Comparison of ENCODE assay signal across 25 mouse cellular contexts in the genomic region with DNA sequence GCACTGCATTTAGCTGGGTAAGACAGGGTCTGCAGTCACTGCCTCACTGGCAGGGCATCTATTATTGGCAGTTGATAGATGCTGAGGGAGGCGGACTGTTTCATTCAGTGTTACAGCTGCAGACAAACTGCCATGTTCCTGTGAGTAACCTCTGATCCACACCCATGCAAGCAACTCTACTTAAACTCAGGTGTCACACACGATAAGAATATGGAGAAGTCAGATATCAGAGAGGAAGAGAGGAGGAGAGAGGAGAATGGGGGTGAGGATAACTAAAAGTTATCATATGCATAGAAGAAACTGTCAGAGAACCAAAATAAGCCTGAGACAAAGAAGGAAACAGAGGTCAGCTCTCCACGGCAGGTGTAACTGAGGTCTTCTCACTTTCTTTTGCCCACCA. TPM values are rescaled to one million over a fixed set of nuclear protein-coding genes. Genes with fewer than 3 reads are reported as not detected.
"Had no signal": no experiment of that assay in that cellular context is flagged by ENCODE, and none has a peak within 500 bp of the region (broad histone marks: within the 10 kb centered on the region; RNA-seq: fewer than 3 reads in every experiment).

No protein-coding gene starts in this region.

- H3K27ac ChIP-seq: neural tube, embryonic 12.5 days; neural tube, embryonic 13.5 days; neural tube, embryonic 15.5 days; stomach, embryonic 15.5 days; stomach, postnatal 0 days had no signal

- H3K27me3 ChIP-seq: neural tube, embryonic 12.5 days; neural tube, embryonic 13.5 days; neural tube, embryonic 15.5 days; stomach, embryonic 15.5 days had no signal

- H3K9ac ChIP-seq: neural tube, embryonic 12.5 days; neural tube, embryonic 13.5 days; neural tube, embryonic 15.5 days; stomach, embryonic 15.5 days had no signal

- H3K36me3 ChIP-seq: neural tube, embryonic 12.5 days; neural tube, embryonic 13.5 days; neural tube, embryonic 15.5 days; stomach, embryonic 15.5 days had no signal

- DNase-seq: retina, postnatal 1 day; right cerebral cortex, adult 18-20 months; right cerebral cortex, postnatal 14 days; right cerebral cortex, postnatal 25 days; right cerebral cortex, postnatal 4 days; spleen, adult 18-20 months; thymus, adult 18-20 months; thymus, adult 2 months; thymus, postnatal 14 days; thymus, postnatal 25 days; thymus, postnatal 36 days; thymus, postnatal 4 days had no signal

- H3K4me1 ChIP-seq: neural tube, embryonic 12.5 days; neural tube, embryonic 13.5 days; neural tube, embryonic 15.5 days; stomach, embryonic 15.5 days had no signal

- H3K9me3 ChIP-seq: neural tube, embryonic 12.5 days; neural tube, embryonic 13.5 days; neural tube, embryonic 15.5 days; stomach, embryonic 15.5 days had no signal

- H3K4me3 ChIP-seq: neural tube, embryonic 12.5 days; neural tube, embryonic 13.5 days; neural tube, embryonic 15.5 days; stomach, embryonic 15.5 days had no signal

RNA-seq across cellular contexts. Expression of a gene that starts 37.5 kb away (rescaled TPM):
- total RNA-seq: neutrophil, adult 5-6 weeks had no signal
- polyA plus RNA-seq: neural tube, embryonic 12.5 days; neural tube, embryonic 13.5 days; neural tube, embryonic 14.5 days; neural tube, embryonic 15.5 days; small intestine, adult 2 months; spleen, adult 2 months; stomach, embryonic 14.5 days; stomach, embryonic 15.5 days; stomach, embryonic 16.5 days; stomach, postnatal 0 days; thymus, adult 2 months; thymus, postnatal 0 days; urinary bladder, adult 2 months had no signal
